Mouse (Mus musculus) testis, adult 2 months (tissue): Measurements from ENCODE around the gene Mta3. TPM values are rescaled to one million over a fixed set of nuclear protein-coding genes. Genes with fewer than 3 reads are reported as not detected.

Source experiments
- H3K27ac ChIP-seq: fragments of 200-500 bp; 2 replicates; pipeline ENCODE4 v1.5.1; 2012; ENCODE audit warnings: low read depth, low read length; ENCODE audit not compliant: control insufficient read depth, insufficient read depth
- H3K27me3 ChIP-seq: fragments of 200-500 bp; 2 replicates; pipeline ENCODE4 v1.6.1; 2012; ENCODE audit warnings: mild to moderate bottlenecking, low read length, moderate library complexity; ENCODE audit not compliant: control insufficient read depth, insufficient read depth
- H3K36me3 ChIP-seq: fragments of 200-500 bp; 2 replicates; pipeline ENCODE4 v1.6.1; 2012; ENCODE audit warnings: mild to moderate bottlenecking, low read length; ENCODE audit not compliant: control insufficient read depth, insufficient read depth
- H3K4me1 ChIP-seq: fragments of 200-500 bp; 2 replicates; pipeline ENCODE4 v1.6.1; 2012; ENCODE audit warnings: low read length; ENCODE audit not compliant: control insufficient read depth, insufficient read depth
- H3K4me3 ChIP-seq: fragments of 200-500 bp; 2 replicates; pipeline ENCODE4 v1.5.1; 2012; ENCODE audit warnings: low read depth, mild to moderate bottlenecking, low read length, moderate library complexity, mixed read lengths; ENCODE audit not compliant: control insufficient read depth
- CTCF ChIP-seq: fragments of 200-500 bp; IDR thresholded peaks from 2 replicates; pipeline ENCODE4 v1.5.1; 2012; ENCODE audit warnings: low read depth, mild to moderate bottlenecking, inconsistent platforms, low read length, moderate library complexity; ENCODE audit not compliant: control insufficient read depth, insufficient read depth, insufficient replicate concordance
- POLR2A ChIP-seq: fragments of 200-500 bp; IDR thresholded peaks from 2 replicates; pipeline ENCODE4 v1.6.1; 2012; ENCODE audit warnings: low read depth, mild to moderate bottlenecking, inconsistent platforms, low read length, moderate library complexity; ENCODE audit not compliant: control insufficient read depth
- polyA plus RNA-seq: library from polyadenylated mRNA; depleted of rRNA; stranded (reverse); fragments of >200 nt; gene quantifications from 2 replicates; pipeline ENCODE4 v1.2.3, GENCODE M21; 2012

Gene Mta3
- polyA plus RNA-seq, 1 experiment, result 36.3 TPM

GRCm38 (mm10) chr17:83727707-83728106 is 21.7 kb downstream of the Mta3 start:
- Histone ChIP-seq H3K27me3 (no peaks in the 10 kb centered on the region), H3K36me3 (no peaks in the 10 kb centered on the region), H3K4me1 (peaks cover 4% of the 10 kb centered on the region), H3K4me3 (no peak overlapping the region), H3K27ac (no peak overlapping the region)
- TF ChIP-seq CTCF (no peak), POLR2A (no peak)

- TF ChIP-seq CTCF (no peak), POLR2A (peak; percentile 54; the same call in 1 of the 2 replicates)
- Histone ChIP-seq H3K4me3 (peak overlapping the region; percentile 95), H3K27ac (no peak overlapping the region), H3K27me3 (no peaks in the 10 kb centered on the region), H3K4me1 (peaks cover 4% of the 10 kb centered on the region), H3K36me3 (no peaks in the 10 kb centered on the region)
Observed at GRCm38 (mm10) chr17:83729029-83729428, 23.1 kb downstream of the Mta3 start.

DNA sequence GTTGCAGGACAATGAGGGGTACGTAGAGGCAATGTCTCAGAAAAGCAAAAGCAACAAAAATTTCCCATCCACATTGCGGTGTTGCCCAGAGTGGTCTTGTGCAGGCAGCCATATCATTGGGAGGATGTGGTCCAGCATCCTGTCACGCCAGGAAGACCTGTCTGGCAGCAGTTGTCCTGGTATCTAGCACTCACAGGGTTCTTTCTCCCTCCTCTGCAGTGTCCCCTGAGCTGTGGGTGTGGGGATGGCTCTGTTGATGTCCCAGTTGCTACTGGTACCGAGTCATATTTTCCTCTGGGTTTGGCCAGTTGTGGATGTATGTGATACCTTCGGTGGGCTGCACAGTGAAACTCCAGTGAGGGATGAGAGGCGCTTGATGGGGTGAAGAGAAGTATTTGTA is 24.2 kb downstream of the Mta3 start:
- H3K27ac ChIP-seq, result no peak overlapping the region
- TF ChIP-seq CTCF (no peak), POLR2A (no peak)
- no peak overlapping the region for H3K4me3 ChIP-seq
- H3K4me1 ChIP-seq, result peaks cover 4% of the 10 kb centered on the region
- H3K27me3 ChIP-seq, result no peaks in the 10 kb centered on the region
- H3K36me3 ChIP-seq, result no peaks in the 10 kb centered on the region

GRCm38 (mm10) chr17:83732166-83732629 is 26.2 kb downstream of the Mta3 start:
- no peak overlapping the region for H3K27ac ChIP-seq
- H3K4me3 ChIP-seq, result no peak overlapping the region
- no peaks in the 10 kb centered on the region for H3K36me3 ChIP-seq

GRCm38 (mm10) chr17:83732801-83733200 is 26.8 kb downstream of the Mta3 start:
- TF ChIP-seq CTCF (peak; percentile 90; the same call in 1 of the 2 replicates), POLR2A (no peak)
- Histone ChIP-seq H3K4me3 (no peak overlapping the region), H3K27ac (no peak overlapping the region), H3K4me1 (peaks cover 3% of the 10 kb centered on the region), H3K36me3 (no peaks in the 10 kb centered on the region), H3K27me3 (no peaks in the 10 kb centered on the region)

More at GRCm38 (mm10) chr17:83732166-83732629, 26.2 kb downstream of the Mta3 start:
- Histone ChIP-seq H3K4me1 (peaks cover 4% of the 10 kb centered on the region), H3K27me3 (no peaks in the 10 kb centered on the region)
- no peak for TF ChIP-seq CTCF
- no peak for TF ChIP-seq POLR2A

DNA sequence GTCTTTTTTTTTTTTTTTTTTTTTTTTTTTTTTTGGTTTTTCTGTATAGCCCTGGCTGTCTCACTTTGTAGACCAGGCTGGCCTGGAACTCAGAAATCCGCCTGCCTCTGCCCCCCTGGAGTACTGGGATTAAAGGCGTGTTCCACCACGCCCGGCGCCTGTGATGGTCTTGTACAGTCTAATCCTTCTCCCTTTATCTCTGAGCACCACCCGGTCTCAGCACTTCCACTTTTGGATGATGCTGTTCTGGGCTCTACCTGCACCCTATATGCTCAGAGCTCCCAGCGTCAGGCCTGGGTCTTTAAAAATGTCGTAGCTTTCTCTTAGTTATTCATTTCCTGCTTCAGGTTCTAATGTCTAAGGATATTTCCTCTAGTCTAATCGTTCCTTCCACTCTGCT is 30.7 kb downstream of the Mta3 start:
- H3K4me1 ChIP-seq, result no peaks in the 10 kb centered on the region
- H3K27me3 ChIP-seq, result no peaks in the 10 kb centered on the region
- H3K4me3 ChIP-seq, result no peak overlapping the region
- no peaks in the 10 kb centered on the region; the same call in none of the 2 replicates for H3K36me3 ChIP-seq
- no peak overlapping the region for H3K27ac ChIP-seq
- no peak for TF ChIP-seq POLR2A
- TF ChIP-seq CTCF, result no peak

DNA sequence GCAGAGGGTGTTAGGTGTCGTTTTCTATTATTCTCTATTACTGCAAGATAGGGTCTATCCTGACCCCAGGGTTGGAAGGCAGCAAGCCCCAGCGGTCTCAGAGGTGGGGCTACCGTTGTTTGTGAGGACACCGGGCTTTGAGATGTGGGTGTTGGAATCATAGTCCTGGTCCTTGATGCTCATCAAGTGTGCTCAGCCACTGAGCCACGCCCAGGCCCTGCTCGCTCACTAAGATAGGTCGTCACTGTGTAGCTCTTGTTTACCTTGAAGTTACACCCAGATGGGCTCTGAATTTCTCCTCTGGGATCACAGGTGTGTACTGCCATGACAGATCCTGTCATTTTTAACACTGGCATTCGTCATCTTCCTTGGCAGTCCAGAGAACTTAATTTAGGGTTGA is 31.8 kb downstream of the Mta3 start:
- Histone ChIP-seq H3K36me3 (no peaks in the 10 kb centered on the region; the same call in none of the 2 replicates), H3K4me3 (no peak overlapping the region)
- no peak for TF ChIP-seq POLR2A
- TF ChIP-seq CTCF, result no peak

More for the DNA sequence above, 31.8 kb downstream of the Mta3 start:
- Histone ChIP-seq H3K27me3 (no peaks in the 10 kb centered on the region), H3K4me1 (no peaks in the 10 kb centered on the region), H3K27ac (no peak overlapping the region)
